Mouse (Mus musculus): ENCODE results near the gene Dusp3. TPM values are rescaled to one million over a fixed set of nuclear protein-coding genes. Genes with fewer than 3 reads are reported as not detected.

The Dusp3 gene
- polyA plus RNA-seq, 1 experiment, result 13.3 TPM

DNA sequence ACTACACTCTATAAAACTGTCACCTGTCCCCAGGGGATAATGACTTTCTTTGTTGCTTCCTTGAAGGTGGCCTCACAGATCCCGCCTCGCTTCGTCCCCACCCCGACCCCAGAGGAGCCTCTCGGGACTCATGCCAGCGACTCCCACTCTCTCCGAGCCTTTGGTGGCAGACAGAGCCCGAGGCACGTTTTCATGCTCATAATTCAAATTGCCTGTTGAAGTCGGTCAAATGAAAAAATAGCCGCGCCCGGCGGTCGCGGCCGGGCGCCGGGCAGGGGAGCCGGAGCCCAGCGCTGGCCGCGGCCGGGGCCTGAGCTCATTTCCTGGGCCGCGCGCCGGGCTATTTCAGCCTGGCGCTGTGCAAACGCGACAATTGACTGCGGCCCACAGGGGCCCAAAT lies 49.7 kb downstream of the Dusp3 start:
- Histone ChIP-seq H3K36me3 (ENCODE audit: control insufficient read depth, insufficient read depth, low read length, poor library complexity, severe bottlenecking) (no peaks in the 10 kb centered on the region), H3K27me3 (ENCODE audit: control insufficient read depth, insufficient read depth, low read length, poor library complexity, severe bottlenecking) (no peaks in the 10 kb centered on the region), H3K9ac (ENCODE audit: low read depth, poor library complexity, severe bottlenecking) (peak overlapping the region; percentile 84), H3K4me3 (ENCODE audit: low read depth, low read length) (peak overlapping the region; percentile 73), H3K4me1 (ENCODE audit: control insufficient read depth, insufficient read depth, low read length) (peaks cover 3% of the 10 kb centered on the region), H3K27ac (ENCODE audit: insufficient read depth, low read length) (no peak overlapping the region), H3K9me3 (replicated peaks; ENCODE audit: control insufficient read depth, insufficient read depth, low read length, poor library complexity, severe bottlenecking) (no peaks in the 10 kb centered on the region)
- TF ChIP-seq EP300 (IDR thresholded peaks at IDR 0.05; ENCODE audit: insufficient read depth, low read depth, low read length), result no peak

DNA sequence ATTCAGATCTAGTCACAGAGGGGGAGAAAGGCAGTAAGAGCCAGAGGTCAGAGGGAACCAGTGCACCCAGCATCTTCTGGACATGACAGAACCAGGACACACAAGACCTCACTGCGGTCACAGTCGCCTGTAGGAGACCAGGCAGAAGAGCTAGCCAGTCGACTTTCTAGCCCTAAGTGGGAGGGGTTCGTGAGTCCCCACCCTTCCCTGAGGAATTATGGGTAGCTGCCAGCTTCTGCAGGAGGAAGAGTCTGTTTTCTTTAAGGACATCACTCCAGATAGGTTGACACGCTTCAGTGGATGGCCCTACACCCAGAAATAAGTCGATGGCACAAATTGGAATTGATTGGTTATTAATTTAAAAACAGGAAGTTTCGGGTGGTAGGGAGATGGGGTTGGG lies 50.4 kb downstream of the Dusp3 start:
- Histone ChIP-seq H3K4me1 (ENCODE audit: control insufficient read depth, insufficient read depth, low read length) (peaks cover 4% of the 10 kb centered on the region), H3K9me3 (replicated peaks; ENCODE audit: control insufficient read depth, insufficient read depth, low read length, poor library complexity, severe bottlenecking) (no peaks in the 10 kb centered on the region), H3K36me3 (ENCODE audit: control insufficient read depth, insufficient read depth, low read length, poor library complexity, severe bottlenecking) (no peaks in the 10 kb centered on the region), H3K9ac (ENCODE audit: low read depth, poor library complexity, severe bottlenecking) (no peak overlapping the region), H3K27me3 (ENCODE audit: control insufficient read depth, insufficient read depth, low read length, poor library complexity, severe bottlenecking) (no peaks in the 10 kb centered on the region), H3K27ac (ENCODE audit: insufficient read depth, low read length) (no peak overlapping the region), H3K4me3 (ENCODE audit: low read depth, low read length) (no peak overlapping the region)
- TF ChIP-seq EP300 (IDR thresholded peaks at IDR 0.05; ENCODE audit: insufficient read depth, low read depth, low read length), result no peak
- no peak for TF ChIP-seq POLR2A (IDR thresholded peaks at IDR 0.05; ENCODE audit: insufficient read depth, low read length)
- TF ChIP-seq CTCF (IDR thresholded peaks at IDR 0.05; ENCODE audit: low read depth, low read length), result no peak

GRCm38 (mm10) chr11:101935743-101936142 lies 51.1 kb downstream of the Dusp3 start:
- H3K4me1 ChIP-seq (ENCODE audit: control insufficient read depth, insufficient read depth, low read length), result peaks cover 4% of the 10 kb centered on the region
- H3K9ac ChIP-seq (ENCODE audit: low read depth, poor library complexity, severe bottlenecking), result no peak overlapping the region
- no peaks in the 10 kb centered on the region for H3K9me3 ChIP-seq (replicated peaks; ENCODE audit: control insufficient read depth, insufficient read depth, low read length, poor library complexity, severe bottlenecking)
- no peak overlapping the region for H3K27ac ChIP-seq (ENCODE audit: insufficient read depth, low read length)
- H3K36me3 ChIP-seq (ENCODE audit: control insufficient read depth, insufficient read depth, low read length, poor library complexity, severe bottlenecking), result no peaks in the 10 kb centered on the region
- TF ChIP-seq CTCF (IDR thresholded peaks at IDR 0.05; ENCODE audit: low read depth, low read length), result no peak
- TF ChIP-seq POLR2A (IDR thresholded peaks at IDR 0.05; ENCODE audit: insufficient read depth, low read length), result no peak
- TF ChIP-seq EP300 (IDR thresholded peaks at IDR 0.05; ENCODE audit: insufficient read depth, low read depth, low read length), result no peak
- H3K27me3 ChIP-seq (ENCODE audit: control insufficient read depth, insufficient read depth, low read length, poor library complexity, severe bottlenecking), result no peaks in the 10 kb centered on the region
- no peak overlapping the region for H3K4me3 ChIP-seq (ENCODE audit: low read depth, low read length)

DNA sequence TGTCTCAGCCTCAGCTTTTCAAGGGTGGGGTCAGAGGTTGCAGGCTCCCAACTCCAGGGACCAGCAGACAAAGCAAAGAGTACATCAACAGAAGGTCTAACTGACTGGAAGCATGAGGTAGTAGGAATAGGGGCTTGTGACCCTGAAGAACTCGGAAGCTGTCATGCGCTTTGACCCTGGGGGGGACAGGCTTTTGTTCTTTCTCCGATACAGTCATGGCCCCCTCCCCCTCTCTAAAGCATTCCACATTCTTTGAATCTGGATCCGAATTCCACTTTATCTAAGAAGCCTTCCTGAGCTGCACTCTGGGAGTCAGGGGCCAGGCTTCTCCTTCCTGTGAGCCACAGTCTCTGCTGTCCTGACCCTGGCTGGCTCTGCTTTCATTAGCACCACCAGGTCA lies 54.8 kb downstream of the Dusp3 start:
- no peak overlapping the region for H3K9ac ChIP-seq (ENCODE audit: low read depth, poor library complexity, severe bottlenecking)
- H3K4me1 ChIP-seq (ENCODE audit: control insufficient read depth, insufficient read depth, low read length), result peaks cover 6% of the 10 kb centered on the region
- H3K27me3 ChIP-seq (ENCODE audit: control insufficient read depth, insufficient read depth, low read length, poor library complexity, severe bottlenecking), result no peaks in the 10 kb centered on the region
- TF ChIP-seq EP300 (IDR thresholded peaks at IDR 0.05; ENCODE audit: insufficient read depth, low read depth, low read length) (0 out of 2 replicates have a peak, but pooled peaks have one; percentile 52), POLR2A (IDR thresholded peaks at IDR 0.05; ENCODE audit: insufficient read depth, low read length) (no peak), CTCF (IDR thresholded peaks at IDR 0.05; ENCODE audit: low read depth, low read length) (no peak)
- no peaks in the 10 kb centered on the region for H3K9me3 ChIP-seq (replicated peaks; ENCODE audit: control insufficient read depth, insufficient read depth, low read length, poor library complexity, severe bottlenecking)
- H3K36me3 ChIP-seq (ENCODE audit: control insufficient read depth, insufficient read depth, low read length, poor library complexity, severe bottlenecking), result no peaks in the 10 kb centered on the region
- H3K4me3 ChIP-seq (ENCODE audit: low read depth, low read length), result no peak overlapping the region
- H3K27ac ChIP-seq (ENCODE audit: insufficient read depth, low read length), result no peak overlapping the region

DNA sequence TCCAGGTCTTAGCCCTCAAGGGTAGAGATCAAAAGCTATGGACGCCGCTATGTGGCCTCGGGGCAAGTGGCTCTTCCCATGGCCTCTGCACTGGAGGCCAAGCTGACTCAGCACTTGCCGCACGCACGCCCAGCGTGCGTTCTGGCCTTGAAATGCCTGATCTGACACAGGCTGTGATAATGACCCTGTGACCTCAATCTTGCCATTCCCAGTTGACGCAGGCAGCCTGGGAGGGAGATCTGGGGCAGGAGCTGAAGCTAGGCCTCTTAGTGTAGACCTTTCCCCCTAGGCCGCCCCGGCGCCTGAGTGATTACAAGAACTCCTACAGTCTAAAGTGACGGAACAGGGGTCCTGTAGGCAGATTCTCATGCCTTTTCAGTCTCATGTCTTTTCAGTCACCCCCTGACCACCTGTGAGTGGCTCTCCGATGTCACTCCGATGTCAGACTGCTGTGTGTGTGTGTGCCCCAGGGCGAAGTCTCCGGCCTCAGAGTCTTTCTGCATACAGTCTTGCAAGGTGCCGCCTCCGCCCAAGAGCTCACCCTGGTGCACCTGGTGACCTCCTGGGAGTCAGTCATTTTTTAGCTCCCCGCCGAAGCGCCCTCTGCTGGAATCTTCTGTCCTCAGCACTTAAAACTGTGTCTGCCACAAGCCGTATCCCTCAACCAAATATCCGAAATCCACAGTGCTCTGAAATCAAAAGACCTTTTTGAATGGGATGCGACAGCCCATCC lies 58.6 kb downstream of the Dusp3 start:
- TF ChIP-seq POLR2A (IDR thresholded peaks at IDR 0.05; ENCODE audit: insufficient read depth, low read length) (no peak), CTCF (IDR thresholded peaks at IDR 0.05; ENCODE audit: low read depth, low read length) (peak; percentile 71), EP300 (IDR thresholded peaks at IDR 0.05; ENCODE audit: insufficient read depth, low read depth, low read length) (peak; percentile 88)
- Histone ChIP-seq H3K4me1 (ENCODE audit: control insufficient read depth, insufficient read depth, low read length) (peaks cover 14% of the 10 kb centered on the region), H3K9me3 (replicated peaks; ENCODE audit: control insufficient read depth, insufficient read depth, low read length, poor library complexity, severe bottlenecking) (no peaks in the 10 kb centered on the region), H3K36me3 (ENCODE audit: control insufficient read depth, insufficient read depth, low read length, poor library complexity, severe bottlenecking) (no peaks in the 10 kb centered on the region), H3K27ac (ENCODE audit: insufficient read depth, low read length) (peak overlapping the region; percentile 73), H3K9ac (ENCODE audit: low read depth, poor library complexity, severe bottlenecking) (no peak overlapping the region), H3K27me3 (ENCODE audit: control insufficient read depth, insufficient read depth, low read length, poor library complexity, severe bottlenecking) (no peaks in the 10 kb centered on the region), H3K4me3 (ENCODE audit: low read depth, low read length) (peak overlapping the region; percentile 17)

- no peaks in the 10 kb centered on the region for H3K27me3 ChIP-seq (ENCODE audit: control insufficient read depth, insufficient read depth, low read length, poor library complexity, severe bottlenecking)
- H3K9ac ChIP-seq (ENCODE audit: low read depth, poor library complexity, severe bottlenecking), result no peak overlapping the region
- H3K4me1 ChIP-seq (ENCODE audit: control insufficient read depth, insufficient read depth, low read length), result peaks cover 13% of the 10 kb centered on the region
- no peaks in the 10 kb centered on the region for H3K36me3 ChIP-seq (ENCODE audit: control insufficient read depth, insufficient read depth, low read length, poor library complexity, severe bottlenecking)
- H3K9me3 ChIP-seq (replicated peaks; ENCODE audit: control insufficient read depth, insufficient read depth, low read length, poor library complexity, severe bottlenecking), result no peaks in the 10 kb centered on the region
- H3K4me3 ChIP-seq (ENCODE audit: low read depth, low read length), result no peak overlapping the region
- TF ChIP-seq POLR2A (IDR thresholded peaks at IDR 0.05; ENCODE audit: insufficient read depth, low read length), result no peak
- no peak overlapping the region for H3K27ac ChIP-seq (ENCODE audit: insufficient read depth, low read length)
Measured at GRCm38 (mm10) chr11:101926951-101927589, 59.7 kb downstream of the Dusp3 start.
